Mouse (Mus musculus) MEL (cell line): ENCODE measurements around the gene Nxph3. TPM values are rescaled to one million over a fixed set of nuclear protein-coding genes. Genes with fewer than 3 reads are reported as not detected.

Source experiments
- DNase-seq: peaks from one replicate; pipeline ENCODE4 v3.0.0; 2011; ENCODE audit warnings: low read depth, low spot score
- H3K27ac ChIP-seq: 2 replicates; pipeline ENCODE4 v1.5.1; 2012; ENCODE audit warnings: low read depth, mild to moderate bottlenecking, control low read depth, low read length, moderate library complexity; ENCODE audit not compliant: control insufficient read depth
- H3K27me3 ChIP-seq, 2 experiments: fragments of 150-350 bp in 1 of 2; sonication (generic) in 1 of 2; 2 replicates each; pipeline ENCODE4 v1.6.1; 2012; ENCODE audit warnings: low read length in 2 of 2, mild to moderate bottlenecking in 2 of 2, improper control_type of control experiment in 1 of 2, moderate library complexity in 1 of 2; ENCODE audit not compliant: insufficient read depth in 2 of 2, control insufficient read depth in 1 of 2
- H3K36me3 ChIP-seq, 2 experiments: 2 replicates each; pipeline ENCODE4 v1.6.1; 2012 to 2014; ENCODE audit warnings: low read length in 2 of 2, improper control_type of control experiment in 1 of 2, inconsistent platforms in 1 of 2, mild to moderate bottlenecking in 1 of 2; ENCODE audit not compliant: insufficient read depth in 2 of 2, control insufficient read depth in 1 of 2
- H3K4me1 ChIP-seq, 2 experiments: fragments of 150-350 bp in 1 of 2; sonication (generic) in 1 of 2; 2 replicates each; pipeline ENCODE4 v1.6.1; 2012; ENCODE audit warnings: low read length in 2 of 2, improper control_type of control experiment in 1 of 2, mild to moderate bottlenecking in 1 of 2; ENCODE audit not compliant: insufficient read depth in 2 of 2, control insufficient read depth in 1 of 2
- H3K4me3 ChIP-seq, 2 experiments: fragments of 150-350 bp in 1 of 2; sonication (generic) in 1 of 2; 2 replicates each; pipeline ENCODE4 v1.5.1; 2012; ENCODE audit warnings: low read depth in 2 of 2, low read length in 2 of 2, mild to moderate bottlenecking in 2 of 2, moderate library complexity in 2 of 2, control low read depth in 1 of 2, improper control_type of control experiment in 1 of 2; ENCODE audit not compliant: control insufficient read depth in 1 of 2, insufficient read depth in 1 of 2
- H3K79me2 ChIP-seq: 2 replicates; pipeline ENCODE4 v1.6.1; 2012; ENCODE audit warnings: mild to moderate bottlenecking, low read length, moderate library complexity; ENCODE audit not compliant: control insufficient read depth, poor library complexity, insufficient read depth
- H3K9ac ChIP-seq: 2 replicates; pipeline ENCODE4 v1.6.1; 2012; ENCODE audit warnings: low read depth, mild to moderate bottlenecking, control low read depth, low read length, moderate library complexity; ENCODE audit not compliant: control insufficient read depth, poor library complexity, severe bottlenecking
- H3K9me3 ChIP-seq: fragments of 150-350 bp; sonication (generic); replicated peaks from 2 replicates; pipeline ENCODE4 v1.6.1; 2012; ENCODE audit warnings: mild to moderate bottlenecking, low read length, improper control_type of control experiment, moderate library complexity; ENCODE audit not compliant: insufficient read depth
- CHD2 ChIP-seq: IDR thresholded peaks from 2 replicates; pipeline ENCODE4 v1.6.1; 2011; ENCODE audit warnings: low read length, improper control_type of control experiment
- GABPA ChIP-seq: IDR thresholded peaks from 2 replicates; pipeline ENCODE4 v1.6.1; 2012; ENCODE audit warnings: low read depth, mild to moderate bottlenecking, inconsistent platforms, low read length, improper control_type of control experiment, moderate library complexity
- GATA1 ChIP-seq: IDR thresholded peaks from 2 replicates; pipeline ENCODE4 v1.6.1; 2011; ENCODE audit warnings: low read depth, low read length, improper control_type of control experiment
- JUND ChIP-seq: IDR thresholded peaks from 2 replicates; pipeline ENCODE4 v1.6.1; 2011; ENCODE audit warnings: low read depth, mild to moderate bottlenecking, improper control_type of control experiment, low read length
- KAT2A ChIP-seq: conservative IDR thresholded peaks from 2 replicates; pipeline ENCODE4 v1.6.1; 2012; ENCODE audit warnings: low read depth, low read length, improper control_type of control experiment, inconsistent platforms
- MAFK ChIP-seq: IDR thresholded peaks from 2 replicates; pipeline ENCODE4 v1.6.1; 2011; ENCODE audit warnings: low read depth, mild to moderate bottlenecking, low read length, improper control_type of control experiment, borderline replicate concordance
- MAX ChIP-seq: IDR thresholded peaks from 2 replicates; pipeline ENCODE4 v1.6.1; 2011; ENCODE audit warnings: low read length, improper control_type of control experiment
- MAZ ChIP-seq: IDR thresholded peaks from 2 replicates; pipeline ENCODE4 v1.6.1; 2012; ENCODE audit warnings: low read depth, mild to moderate bottlenecking, inconsistent platforms, low read length, improper control_type of control experiment
- MEF2A ChIP-seq: IDR thresholded peaks from 2 replicates; pipeline ENCODE4 v1.6.1; 2014; ENCODE audit warnings: low read depth, mild to moderate bottlenecking, inconsistent platforms, low read length, improper control_type of control experiment; ENCODE audit not compliant: poor library complexity, insufficient replicate concordance, severe bottlenecking; ENCODE audit errors: extremely low read depth
- MYB ChIP-seq: IDR thresholded peaks from 2 replicates; pipeline ENCODE4 v1.6.1; 2011; ENCODE audit warnings: mild to moderate bottlenecking, low read depth, low read length, improper control_type of control experiment
- NELFE ChIP-seq: IDR thresholded peaks from 2 replicates; pipeline ENCODE4 v1.6.1; 2011; ENCODE audit warnings: low read depth, low read length, improper control_type of control experiment
- POLR2AphosphoS5 ChIP-seq: IDR thresholded peaks from 2 replicates; pipeline ENCODE4 v1.6.1; 2012; ENCODE audit warnings: low read depth, borderline replicate concordance, mild to moderate bottlenecking, inconsistent platforms, low read length, moderate library complexity, mixed read lengths
- RCOR1 ChIP-seq: IDR thresholded peaks from 2 replicates; pipeline ENCODE4 v1.6.1; 2012; ENCODE audit warnings: low read depth, mild to moderate bottlenecking, inconsistent platforms, low read length, improper control_type of control experiment
- ZC3H11A ChIP-seq: IDR thresholded peaks from 2 replicates; pipeline ENCODE4 v1.6.1; 2012; ENCODE audit warnings: low read depth, mild to moderate bottlenecking, inconsistent platforms, low read length, improper control_type of control experiment
- ZKSCAN1 ChIP-seq: IDR thresholded peaks from 2 replicates; pipeline ENCODE4 v1.6.1; 2012; ENCODE audit warnings: low read depth, mild to moderate bottlenecking, inconsistent platforms, low read length, improper control_type of control experiment, moderate library complexity
- ZMIZ1 ChIP-seq: IDR thresholded peaks from 2 replicates; pipeline ENCODE4 v1.6.1; 2012; ENCODE audit warnings: low read depth, mild to moderate bottlenecking, inconsistent platforms, low read length, improper control_type of control experiment, moderate library complexity
- polyA plus RNA-seq, 2 experiments: library from polyadenylated mRNA; stranded (reverse) in 1 of 2; unstranded in 1 of 2; fragments of >175 nt in 1 of 2; fragments of >200 nt in 1 of 2; gene quantifications; 2 replicates each; pipeline versions ENCODE4 v1.2.1 to v1.2.4; 2012; ENCODE audit warnings: low replicate concordance in 2 of 2, low read depth in 1 of 2; ENCODE audit not compliant: insufficient read length in 2 of 2, insufficient read depth in 1 of 2, missing spikeins in 1 of 2
- total RNA-seq: library from RNA; depleted of rRNA; stranded (reverse); fragments of 300-350 nt; gene quantifications from 2 replicates; pipeline ENCODE4 v1.2.3, GENCODE M21; 2012

Nxph3 gene
- total and polyA plus RNA-seq, 3 experiments: not detected

DNA sequence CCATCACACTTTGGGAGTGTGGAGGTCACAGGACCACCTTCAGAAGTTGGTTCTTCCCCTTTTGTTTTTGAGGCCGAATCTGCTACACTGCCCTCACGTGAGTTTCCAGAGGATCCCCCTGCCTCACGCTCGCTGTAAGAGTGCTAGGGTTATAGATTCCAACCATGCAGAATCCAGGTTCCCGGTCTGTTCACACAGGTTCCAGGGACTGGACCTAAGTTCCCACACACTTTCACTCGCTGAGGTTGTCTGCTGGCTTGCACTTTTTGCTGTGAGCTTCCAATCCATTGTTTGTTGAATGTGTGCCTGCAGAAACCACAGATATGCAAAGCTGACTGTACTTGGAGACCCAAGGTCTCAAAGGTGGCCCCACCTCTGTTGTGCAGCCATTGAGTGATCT, 42.7 kb upstream of the Nxph3 start:
- no peaks in the 10 kb centered on the region for H3K79me2 ChIP-seq
- no peak overlapping the region for H3K27ac ChIP-seq
- H3K27me3 ChIP-seq: peaks cover 15 to 19% of the 10 kb centered on the region in 2 experiments
- no peak overlapping the region for H3K9ac ChIP-seq
- no peak for DNase-seq
- no peaks in the 10 kb centered on the region for H3K36me3 ChIP-seq
- no peaks in the 10 kb centered on the region for H3K4me1 ChIP-seq
- no peak overlapping the region for H3K4me3 ChIP-seq
- TF ChIP-seq ZMIZ1: no peak
- TF ChIP-seq MYB: no peak
- no peak for TF ChIP-seq NELFE
- TF ChIP-seq POLR2AphosphoS5: no peak
- TF ChIP-seq ZKSCAN1: no peak
- TF ChIP-seq MAFK: no peak
- TF ChIP-seq GABPA: no peak
- no peak for TF ChIP-seq GATA1
- no peak for TF ChIP-seq CHD2
- no peak for TF ChIP-seq ZC3H11A
- TF ChIP-seq MEF2A: no peak
- no peaks in the 10 kb centered on the region for H3K9me3 ChIP-seq

- Histone ChIP-seq H3K27me3 (peaks cover 16 to 22% of the 10 kb centered on the region in 2 experiments), H3K36me3 (no peaks in the 10 kb centered on the region)
- no peak for TF ChIP-seq KAT2A
- no peak for TF ChIP-seq JUND
- no peak for TF ChIP-seq MYB
- TF ChIP-seq RCOR1: no peak
- TF ChIP-seq MAZ: no peak
- TF ChIP-seq MAX: no peak
- no peak for TF ChIP-seq ZC3H11A
Measured at GRCm38 (mm10) chr11:95555279-95555678, 40.9 kb upstream of the Nxph3 start.

More at GRCm38 (mm10) chr11:95555279-95555678, 40.9 kb upstream of the Nxph3 start:
- no peak for DNase-seq
- no peak overlapping the region for H3K27ac ChIP-seq
- no peak overlapping the region for H3K9ac ChIP-seq
- H3K79me2 ChIP-seq: no peaks in the 10 kb centered on the region
- H3K4me3 ChIP-seq: no peak overlapping the region
- H3K9me3 ChIP-seq: no peaks in the 10 kb centered on the region
- no peaks in the 10 kb centered on the region for H3K4me1 ChIP-seq
